Mouse (Mus musculus) E14TG2a.4 (cell line): ENCODE results near the gene Uba52.
"Not testable (repeated sequence)": the region's sequence is repeated elsewhere in the genome, so short reads cannot be mapped to it uniquely, and the experiment has no call there.

Experiments used
- CTCF ChIP-seq: conservative IDR thresholded peaks from 2 replicates; pipeline ENCODE4 v1.5.1; 2014; ENCODE audit warnings: low read length
- NANOG ChIP-seq: IDR thresholded peaks from 2 replicates; pipeline ENCODE4 v1.6.1; 2014; ENCODE audit warnings: borderline replicate concordance, low read length, mixed read lengths

GRCm38 (mm10) chr8:70511174-70511573 is 573 bp upstream of the Uba52 start:
- not testable (repeated sequence) for TF ChIP-seq CTCF, NANOG
